Mouse (Mus musculus): ENCODE data around the gene Ppp1r12a.

DNA sequence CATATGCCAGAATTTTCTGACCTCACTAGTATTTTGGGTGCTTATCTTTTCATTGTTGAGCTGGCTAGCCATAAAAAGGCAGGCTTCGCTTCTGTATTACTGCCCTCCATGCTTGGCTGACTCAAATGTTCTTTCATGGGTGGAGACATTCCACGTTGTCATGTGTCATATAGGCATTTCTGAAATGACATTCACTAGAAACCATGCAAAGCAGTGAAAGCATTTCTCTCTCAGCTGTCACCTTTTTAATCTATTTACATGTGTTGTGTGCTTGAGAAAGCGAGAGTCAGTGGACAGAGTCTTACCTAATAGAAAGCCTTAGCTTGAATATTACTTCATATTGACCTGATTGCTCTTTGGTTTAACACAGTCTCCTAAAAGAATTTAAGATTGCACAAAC lies 8.8 kb downstream of the Ppp1r12a start:
- TF ChIP-seq GATA1 (IDR thresholded peaks at IDR 0.05; ENCODE audit: borderline replicate concordance, low read length): no peak
- no peak for TF ChIP-seq FLI1 (IDR thresholded peaks at IDR 0.05; ENCODE audit: low read length)
